Mouse (Mus musculus) G1E (cell line): ENCODE data around the gene Adamts12.

Experiments
- CTCF ChIP-seq: IDR thresholded peaks from 2 replicates; pipeline ENCODE4 v1.5.1; 2012; ENCODE audit warnings: low read depth, low read length, inconsistent platforms, mixed read lengths
- GATA1 ChIP-seq: IDR thresholded peaks from 2 replicates; pipeline ENCODE4 v1.6.1; 2012; ENCODE audit warnings: borderline replicate concordance, low read length, inconsistent platforms, mixed read lengths
- GATA2 ChIP-seq: IDR thresholded peaks from 2 replicates; pipeline ENCODE4 v1.6.1; 2012; ENCODE audit warnings: low read depth, low read length, inconsistent platforms, borderline replicate concordance
- POLR2AphosphoS5 ChIP-seq: IDR thresholded peaks from 2 replicates; pipeline ENCODE4 v1.6.1; 2012; ENCODE audit warnings: low read depth, low read length, inconsistent platforms; ENCODE audit not compliant: insufficient replicate concordance

DNA sequence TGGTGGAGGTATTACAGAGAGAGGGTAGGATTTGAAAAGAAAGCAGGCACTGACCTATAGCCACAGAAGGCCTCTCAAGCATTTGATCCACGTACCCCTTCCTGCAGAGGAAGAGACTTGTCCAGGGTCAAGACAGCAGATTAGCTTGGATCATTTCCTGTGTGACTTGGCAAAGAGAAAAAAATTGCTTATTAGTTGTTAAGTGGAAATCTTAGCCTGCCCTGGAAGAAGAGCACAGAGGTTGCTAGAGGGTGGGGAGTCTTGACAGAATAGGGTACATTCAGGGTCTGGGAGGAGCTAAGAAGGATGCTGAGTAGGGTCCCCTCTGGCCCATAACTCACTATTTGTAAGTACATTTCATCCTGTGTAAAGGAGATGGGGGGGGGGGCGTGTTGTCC is 431 bp upstream of the Adamts12 start:
- TF ChIP-seq CTCF: no peak
- TF ChIP-seq GATA1: no peak
- no peak for TF ChIP-seq GATA2
- TF ChIP-seq POLR2AphosphoS5: no peak
